Mouse (Mus musculus): Measurements from ENCODE around the gene Ascl2. TPM values are rescaled to one million over a fixed set of nuclear protein-coding genes. Genes with fewer than 3 reads are reported as not detected.

Gene Ascl2
- total and polyA plus RNA-seq, 2 experiments from 2014 or later: 0.44 TPM; not detected in 1

- no peak overlapping the region for H3K4me3 ChIP-seq (ENCODE audit: low read depth, low read length)
- peak; percentile 34 for DNase-seq
- H3K27ac ChIP-seq (ENCODE audit: low read depth, low read length): no peak overlapping the region
- no peak overlapping the region for H3K9ac ChIP-seq
- no peak for ATAC-seq
- H3K9me3 ChIP-seq (ENCODE audit: low read length): no peaks in the 10 kb centered on the region
- no peak overlapping the region for H3K4me2 ChIP-seq (ENCODE audit: low read depth)
- no peaks in the 10 kb centered on the region for H3K27me3 ChIP-seq (ENCODE audit: insufficient read depth, low read length)
- no peak for TF ChIP-seq CTCF (IDR thresholded peaks at IDR 0.05; ENCODE audit: low read depth)
- H3K4me1 ChIP-seq (ENCODE audit: insufficient read depth): no peaks in the 10 kb centered on the region; the same call in 1 of the 2 replicates
- WGBS: 59% methylated on average over 5 of the region's 5 CpGs
- no peaks in the 10 kb centered on the region for H3K36me3 ChIP-seq (ENCODE audit: insufficient read depth)
Measured at GRCm38 (mm10) chr7:143012230-143012875, 43.3 kb upstream of the Ascl2 start.

DNA sequence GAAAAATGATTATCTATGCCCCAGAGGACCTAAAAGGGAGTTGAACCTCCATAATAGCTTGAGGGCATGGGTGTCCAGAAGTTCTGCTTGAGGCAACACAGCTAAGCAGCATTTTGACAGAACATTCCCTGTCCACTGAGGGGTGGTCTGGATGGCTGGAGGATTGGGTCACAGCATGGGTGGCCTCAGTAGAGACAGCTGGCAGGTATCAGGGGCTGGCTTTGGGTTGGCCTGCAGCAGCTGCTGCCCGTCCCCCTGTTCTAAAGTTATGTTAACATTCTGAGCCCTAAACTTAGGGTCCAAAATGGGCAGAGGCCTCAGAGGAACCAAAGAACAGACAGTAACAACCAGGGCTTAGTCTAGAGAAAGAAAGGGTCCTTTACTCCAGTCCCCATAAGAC, 42.2 kb upstream of the Ascl2 start:
- Histone ChIP-seq H3K4me1 (ENCODE audit: insufficient read depth) (no peaks in the 10 kb centered on the region; the same call in 1 of the 2 replicates), H3K36me3 (ENCODE audit: insufficient read depth) (no peaks in the 10 kb centered on the region), H3K4me3 (ENCODE audit: low read depth, low read length) (no peak overlapping the region), H3K9ac (no peak overlapping the region), H3K27ac (ENCODE audit: low read depth, low read length) (no peak overlapping the region), H3K27me3 (ENCODE audit: insufficient read depth, low read length) (no peaks in the 10 kb centered on the region), H3K9me3 (ENCODE audit: low read length) (no peaks in the 10 kb centered on the region), H3K4me2 (ENCODE audit: low read depth) (no peak overlapping the region)
- ATAC-seq (no peak), DNase-seq (no peak)
- no peak for TF ChIP-seq CTCF (IDR thresholded peaks at IDR 0.05; ENCODE audit: low read depth)
- WGBS: 81% methylated on average over 1 of the region's 1 CpGs

DNA sequence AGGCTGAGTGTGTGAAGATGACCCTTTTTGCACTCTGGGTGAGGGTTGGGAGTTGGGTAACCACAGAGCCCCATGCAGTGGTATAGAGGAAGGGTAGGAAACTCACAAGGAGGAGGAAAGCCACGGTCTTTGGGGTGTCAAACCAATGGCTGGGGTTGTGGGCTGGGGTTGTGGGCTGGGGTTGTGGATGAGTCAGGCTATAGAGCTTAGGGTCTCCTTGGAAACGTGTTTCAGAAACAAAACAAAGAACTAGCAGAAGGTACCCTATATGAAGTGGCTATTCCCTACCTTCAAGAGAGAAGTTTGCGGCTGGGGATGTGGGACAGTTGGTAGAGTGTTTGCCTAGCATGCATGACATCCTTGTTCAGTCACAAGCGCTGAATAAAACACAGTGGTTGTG, 40.9 kb upstream of the Ascl2 start:
- no peak for TF ChIP-seq CTCF (IDR thresholded peaks at IDR 0.05; ENCODE audit: low read depth)
- ATAC-seq (no peak), DNase-seq (no peak)
- no peak overlapping the region for H3K4me2 ChIP-seq (ENCODE audit: low read depth)
- 83% methylated on average over 4 of the region's 4 CpGs for WGBS
- H3K4me3 ChIP-seq (ENCODE audit: low read depth, low read length): no peak overlapping the region
- no peaks in the 10 kb centered on the region for H3K27me3 ChIP-seq (ENCODE audit: insufficient read depth, low read length)
- no peak overlapping the region for H3K27ac ChIP-seq (ENCODE audit: low read depth, low read length)
- no peaks in the 10 kb centered on the region for H3K36me3 ChIP-seq (ENCODE audit: insufficient read depth)
- no peak overlapping the region for H3K9ac ChIP-seq
- no peaks in the 10 kb centered on the region for H3K9me3 ChIP-seq (ENCODE audit: low read length)
- H3K4me1 ChIP-seq (ENCODE audit: insufficient read depth): no peaks in the 10 kb centered on the region; the same call in 1 of the 2 replicates

GRCm38 (mm10) chr7:143008996-143009665, 40.1 kb upstream of the Ascl2 start:
- Histone ChIP-seq H3K9me3 (ENCODE audit: low read length) (no peaks in the 10 kb centered on the region), H3K36me3 (ENCODE audit: insufficient read depth) (no peaks in the 10 kb centered on the region), H3K27ac (ENCODE audit: low read depth, low read length) (peak overlapping the region; percentile 35), H3K9ac (no peak overlapping the region), H3K4me3 (ENCODE audit: low read depth, low read length) (no peak overlapping the region), H3K4me1 (ENCODE audit: insufficient read depth) (no peaks in the 10 kb centered on the region; the same call in 1 of the 2 replicates), H3K4me2 (ENCODE audit: low read depth) (no peak overlapping the region), H3K27me3 (ENCODE audit: insufficient read depth, low read length) (no peaks in the 10 kb centered on the region)
- peak; percentile 25; the same call in 1 of the 2 replicates for ATAC-seq
- TF ChIP-seq CTCF (IDR thresholded peaks at IDR 0.05; ENCODE audit: low read depth): no peak
- 45% methylated on average over 3 of the region's 4 CpGs for WGBS
- DNase-seq: no peak

DNA sequence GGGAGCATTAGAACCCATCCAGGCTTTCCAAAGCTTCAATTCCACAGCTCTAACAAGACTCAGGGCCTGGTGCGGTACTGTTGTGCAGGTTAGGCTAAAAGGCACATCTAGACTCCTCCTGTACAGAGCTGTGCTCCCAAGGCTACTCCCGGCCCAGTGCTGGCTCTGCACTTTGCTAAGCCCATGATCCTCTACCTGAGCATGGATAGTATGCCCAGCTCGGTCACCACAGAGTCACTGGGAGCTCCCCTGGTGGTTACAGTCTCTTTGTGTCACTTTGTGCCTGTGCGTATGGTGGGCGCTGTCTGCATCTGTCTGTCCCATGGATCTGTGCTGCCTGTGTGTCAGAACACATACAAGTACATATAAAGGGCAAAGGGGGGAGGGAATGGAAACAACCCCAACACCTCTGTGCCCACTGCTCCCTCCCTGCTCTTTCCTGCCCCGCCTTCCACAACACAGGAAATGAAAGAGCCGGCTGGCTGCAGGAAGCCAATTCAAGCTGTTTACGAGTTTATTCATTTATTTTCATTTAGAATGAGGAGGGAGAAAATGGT, 39.4 kb upstream of the Ascl2 start:
- no peak overlapping the region for H3K4me3 ChIP-seq (ENCODE audit: low read depth, low read length)
- no peak for TF ChIP-seq CTCF (IDR thresholded peaks at IDR 0.05; ENCODE audit: low read depth)
- no peaks in the 10 kb centered on the region for H3K36me3 ChIP-seq (ENCODE audit: insufficient read depth)
- peak overlapping the region; percentile 54; the same call in 1 of the 2 replicates for H3K27ac ChIP-seq (ENCODE audit: low read depth, low read length)
- 60% methylated on average over 8 of the region's 8 CpGs for WGBS
- no peak overlapping the region for H3K9ac ChIP-seq
- H3K4me2 ChIP-seq (ENCODE audit: low read depth): no peak overlapping the region
- H3K9me3 ChIP-seq (ENCODE audit: low read length): no peaks in the 10 kb centered on the region
- DNase-seq: no peak
- H3K4me1 ChIP-seq (ENCODE audit: insufficient read depth): no peaks in the 10 kb centered on the region; the same call in 1 of the 2 replicates
- H3K27me3 ChIP-seq (ENCODE audit: insufficient read depth, low read length): no peaks in the 10 kb centered on the region
- ATAC-seq: peak; percentile 36

- DNase-seq (peak; percentile 87), ATAC-seq (peak; percentile 92)
- Histone ChIP-seq H3K4me3 (ENCODE audit: low read depth, low read length) (no peak overlapping the region), H3K36me3 (ENCODE audit: insufficient read depth) (no peaks in the 10 kb centered on the region), H3K27me3 (ENCODE audit: insufficient read depth, low read length) (no peaks in the 10 kb centered on the region), H3K4me1 (ENCODE audit: insufficient read depth) (no peaks in the 10 kb centered on the region; the same call in 1 of the 2 replicates), H3K9ac (no peak overlapping the region), H3K4me2 (ENCODE audit: low read depth) (no peak overlapping the region), H3K27ac (ENCODE audit: low read depth, low read length) (peak overlapping the region; percentile 54; the same call in 1 of the 2 replicates), H3K9me3 (ENCODE audit: low read length) (no peaks in the 10 kb centered on the region)
- TF ChIP-seq CTCF (IDR thresholded peaks at IDR 0.05; ENCODE audit: low read depth): peak; percentile 86
- WGBS: 30% methylated on average over 17 of the region's 17 CpGs
Measured at GRCm38 (mm10) chr7:143007599-143008369, 38.7 kb upstream of the Ascl2 start.

Measured in forebrain, postnatal 0 days (tissue).